ENCODE assay signal across 10 mouse cellular contexts in the genomic region with DNA sequence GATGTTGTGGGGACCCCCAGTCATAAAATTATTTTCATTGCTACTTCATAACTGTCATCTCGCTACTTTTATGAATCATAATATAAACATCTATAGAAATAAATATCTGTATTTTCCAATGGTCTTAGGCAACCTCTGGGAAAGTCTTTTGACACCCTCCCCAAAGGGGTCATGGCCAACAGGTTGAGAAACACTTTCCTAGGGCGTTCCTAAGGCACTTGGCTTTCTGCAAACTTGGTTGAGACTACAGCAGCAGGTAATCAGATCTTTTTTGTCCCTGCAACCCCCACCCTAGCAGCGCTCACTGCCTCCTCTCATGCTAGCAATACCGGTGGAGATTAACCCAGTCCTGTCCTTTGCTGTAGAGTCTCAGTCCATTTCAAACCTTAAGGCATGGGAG. TPM values are rescaled to one million over a fixed set of nuclear protein-coding genes. Genes with fewer than 3 reads are reported as not detected.
DNase-seq lines count a peak whose midpoint lies in the region; ATAC-seq and TF ChIP-seq lines count a peak whose summit lies in the region.
"Had no signal": no experiment of that assay in that cellular context is flagged by ENCODE, and none has a peak within 500 bp of the region (broad histone marks: within the 10 kb centered on the region; RNA-seq: fewer than 3 reads in every experiment).

No protein-coding gene starts in this region.

- H3K36me3 ChIP-seq in heart, embryonic 13.5 days: peaks cover 16% of the 10 kb centered on the region
- H3K36me3 ChIP-seq in heart, adult 2 months (ENCODE audit: control insufficient read depth, insufficient read depth, low read length): no peaks in the 10 kb centered on the region
- H3K36me3 ChIP-seq in hindbrain, embryonic 14.5 days (replicated peaks; ENCODE audit: control insufficient read depth, insufficient read depth): peaks cover 10% of the 10 kb centered on the region
- H3K36me3 ChIP-seq in midbrain, embryonic 10.5 days: peaks cover 17% of the 10 kb centered on the region

- H3K79me2 ChIP-seq in heart, adult 2 months (replicated peaks; ENCODE audit: control insufficient read depth, insufficient read depth, low read length): no peaks in the 10 kb centered on the region

- TF ChIP-seq POLR2A in heart, adult 2 months (IDR thresholded peaks at IDR 0.05; ENCODE audit: insufficient read depth, low read depth, low read length): no peak
- no peak for TF ChIP-seq POLR2A in bone marrow, adult 2 months (IDR thresholded peaks at IDR 0.05; ENCODE audit: borderline replicate concordance, control insufficient read depth, low read depth, low read length)

- H3K4me1 ChIP-seq in heart, embryonic 13.5 days: peaks cover 15% of the 10 kb centered on the region
- H3K4me1 ChIP-seq in heart, adult 2 months (ENCODE audit: control insufficient read depth, insufficient read depth, low read length): no peaks in the 10 kb centered on the region
- peaks cover 4% of the 10 kb centered on the region for H3K4me1 ChIP-seq in bone marrow, adult 2 months (ENCODE audit: control insufficient read depth, insufficient read depth, low read length)
- no peaks in the 10 kb centered on the region; the same call in 1 of the 2 replicates for H3K4me1 ChIP-seq in hindbrain, embryonic 14.5 days (replicated peaks; ENCODE audit: control insufficient read depth, insufficient read depth, low read length)
- peaks cover 26% of the 10 kb centered on the region for H3K4me1 ChIP-seq in midbrain, embryonic 10.5 days

- peak overlapping the region; percentile 78 for H3K9ac ChIP-seq in heart, embryonic 13.5 days
- H3K9ac ChIP-seq in heart, adult 2 months (ENCODE audit: low read depth, low read length): no peak overlapping the region
- H3K9ac ChIP-seq in hindbrain, embryonic 14.5 days: peak overlapping the region; percentile 16; the same call in 1 of the 2 replicates

- intact Hi-C loops in heart, adult 2 months (cut with DNase I): no loop called here

- peak overlapping the region; percentile 48 for H3K4me3 ChIP-seq in heart, embryonic 13.5 days
- H3K4me3 ChIP-seq in heart, adult 2 months: no peak overlapping the region
- H3K4me3 ChIP-seq in bone marrow, adult 2 months (replicated peaks; ENCODE audit: control insufficient read depth, low read depth, low read length): no peak overlapping the region
- H3K4me3 ChIP-seq in hindbrain, embryonic 14.5 days (replicated peaks; ENCODE audit: low read length): 0 out of 2 replicates have a peak overlapping the region, but pooled peaks have one; percentile 17
- peak overlapping the region; percentile 55 for H3K4me3 ChIP-seq in midbrain, embryonic 10.5 days

- no peak for TF ChIP-seq CTCF in heart, adult 2 months (IDR thresholded peaks at IDR 0.05)
- TF ChIP-seq CTCF in bone marrow, adult 2 months (IDR thresholded peaks at IDR 0.05; ENCODE audit: control insufficient read depth, insufficient read depth, low read length): no peak

- H3K27me3 ChIP-seq in heart, embryonic 13.5 days (replicated peaks): peaks cover 32% of the 10 kb centered on the region
- H3K27me3 ChIP-seq in heart, adult 2 months (ENCODE audit: control insufficient read depth, insufficient read depth, low read length): no peaks in the 10 kb centered on the region; the same call in 1 of the 2 replicates
- H3K27me3 ChIP-seq in hindbrain, embryonic 14.5 days (ENCODE audit: control insufficient read depth, insufficient read depth, low read length): peaks cover 13% of the 10 kb centered on the region
- peaks cover 26% of the 10 kb centered on the region for H3K27me3 ChIP-seq in midbrain, embryonic 10.5 days (ENCODE audit: low read depth, poor library complexity, severe bottlenecking)

- no peak for ATAC-seq in heart, embryonic 13.5 days (ENCODE audit: extremely low read depth, insufficient number of reproducible peaks, low FRiP score, low TSS enrichment)
- ATAC-seq in hindbrain, embryonic 14.5 days (ENCODE audit: low FRiP score): no peak

- H3K4me2 ChIP-seq in heart, embryonic 13.5 days: peak overlapping the region; percentile 84
- peak overlapping the region; percentile 51 for H3K4me2 ChIP-seq in hindbrain, embryonic 14.5 days (replicated peaks)

- no peak for TF ChIP-seq EP300 in heart, adult 2 months (IDR thresholded peaks at IDR 0.05; ENCODE audit: insufficient read depth, low read depth, low read length)

- DNase-seq in heart, adult 2 months: no peak
- no peak for DNase-seq in hindbrain, embryonic 14.5 days (ENCODE audit: low spot score)
- DNase-seq in midbrain, embryonic 10.5 days (ENCODE audit: low spot score): no peak
- DNase-seq in gastrocnemius, postnatal 10 days: no peak
- DNase-seq in frontal cortex, adult 2 months (ENCODE audit: extremely low spot score in 1 of 2, low spot score in 1 of 2): no peak
- no peak for DNase-seq in adrenal gland, adult 18-20 months (ENCODE audit: low spot score in 2 of 2)
- DNase-seq: cerebellum, postnatal 36 days; gastrocnemius, postnatal 36 days had no signal

- WGBS in heart, embryonic 13.5 days: 43% methylated on average over 4 of the region's 4 CpGs
- 62% methylated on average over 4 of the region's 4 CpGs for WGBS in heart, adult 2 months
- WGBS in bone marrow, adult 2 months: 43% methylated on average over 4 of the region's 4 CpGs
- WGBS in hindbrain, embryonic 14.5 days: 47% methylated on average over 4 of the region's 4 CpGs
- WGBS in midbrain, embryonic 10.5 days: 50% methylated on average over 4 of the region's 4 CpGs

- no peak overlapping the region for H3K27ac ChIP-seq in heart, embryonic 13.5 days (replicated peaks)
- no peak overlapping the region for H3K27ac ChIP-seq in heart, adult 2 months
- peak overlapping the region; percentile 34; the same call in 1 of the 2 replicates for H3K27ac ChIP-seq in bone marrow, adult 2 months (ENCODE audit: control insufficient read depth, insufficient read depth, low read depth, low read length, poor library complexity)
- H3K27ac ChIP-seq in hindbrain, embryonic 14.5 days: no peak overlapping the region
- 0 out of 2 replicates have a peak overlapping the region, but pooled peaks have one; percentile 76 for H3K27ac ChIP-seq in midbrain, embryonic 10.5 days (replicated peaks)

- H3K9me3 ChIP-seq in heart, embryonic 13.5 days: peaks cover 4% of the 10 kb centered on the region; the same call in 1 of the 2 replicates
- H3K9me3 ChIP-seq in hindbrain, embryonic 14.5 days (ENCODE audit: control insufficient read depth, low read length): no peaks in the 10 kb centered on the region
- H3K9me3 ChIP-seq in midbrain, embryonic 10.5 days (replicated peaks): peaks cover 7% of the 10 kb centered on the region; the same call in 1 of the 2 replicates

RNA-seq across cellular contexts. Expression of gene Ncf1, which starts 8.1 kb away (rescaled TPM):
- 2.7 and 3.1 TPM in 2 replicates for polyA plus RNA-seq in heart, embryonic 13.5 days (2015; fragmentation: Nextera tagmentation; extraction: Ambion mirVana)
- total RNA-seq in heart, adult 2 months (2021): 1 to 10 TPM; 6.7 to 8.2 TPM
- polyA plus RNA-seq in heart, adult 2 months (2012; rRNA removed): 3.4 and 5.7 TPM in 2 replicates
- 78.6 and 222 TPM in 2 replicates for polyA plus RNA-seq in bone marrow, adult 2 months (2011; ENCODE audit: insufficient read depth, insufficient read length, low replicate concordance, missing spikeins)
- polyA plus RNA-seq in hindbrain, embryonic 14.5 days (2014; fragmentation: Nextera tagmentation; extraction: Ambion mirVana): 2.3 and 2.6 TPM in 2 replicates
- polyA plus RNA-seq in midbrain, embryonic 10.5 days (2016; fragmentation: Nextera tagmentation; extraction: Ambion mirVana): 2.6 and 2.7 TPM in 2 replicates
- total RNA-seq in gastrocnemius, postnatal 10 days (2021): 1 to 10 TPM; 3.4 to 4.7 TPM
- polyA plus RNA-seq in frontal cortex, adult 2 months (2012; rRNA removed): 6.6 and 8.6 TPM in 2 replicates
- 10 to 100 TPM; 10.0 to 12.1 TPM for total RNA-seq in adrenal gland, adult 18-20 months (2021)

RNA-seq across cellular contexts. Expression of gene Gtf2ird2, which starts 37.5 kb away (rescaled TPM):
- polyA plus RNA-seq in heart, embryonic 13.5 days (2015; fragmentation: Nextera tagmentation; extraction: Ambion mirVana): 5.8 and 6.3 TPM in 2 replicates
- 1 to 10 TPM; 5.3 to 5.7 TPM for total RNA-seq in heart, adult 2 months (2021)
- polyA plus RNA-seq in heart, adult 2 months (2012; rRNA removed): 3.7 and 5.4 TPM in 2 replicates
- 3.0 and 5.5 TPM in 2 replicates for polyA plus RNA-seq in bone marrow, adult 2 months (2011; ENCODE audit: insufficient read depth, insufficient read length, low replicate concordance, missing spikeins)
- polyA plus RNA-seq in hindbrain, embryonic 14.5 days (2014; fragmentation: Nextera tagmentation; extraction: Ambion mirVana): 11.6 and 13.5 TPM in 2 replicates
- polyA plus RNA-seq in midbrain, embryonic 10.5 days (2016; fragmentation: Nextera tagmentation; extraction: Ambion mirVana): 7.1 and 8.9 TPM in 2 replicates
- 1 to 10 TPM; 6.1 to 7.2 TPM for total RNA-seq in gastrocnemius, postnatal 10 days (2021)
- 17.2 and 18.8 TPM in 2 replicates for polyA plus RNA-seq in frontal cortex, adult 2 months (2012; rRNA removed)
- total RNA-seq in adrenal gland, adult 18-20 months (2021): 1 to 10 TPM; 8.1 to 8.5 TPM

RNA-seq across cellular contexts. Expression of gene Rcc1l, which starts 44.7 kb away (rescaled TPM):
- 24.3 and 25.4 TPM in 2 replicates for polyA plus RNA-seq in heart, embryonic 13.5 days (2015; fragmentation: Nextera tagmentation; extraction: Ambion mirVana)
- 10 to 100 TPM; 30.2 to 33.7 TPM for total RNA-seq in heart, adult 2 months (2021)
- polyA plus RNA-seq in heart, adult 2 months (2012; rRNA removed): 19.8 and 23.5 TPM in 2 replicates
- 10.4 and 12.5 TPM in 2 replicates for polyA plus RNA-seq in bone marrow, adult 2 months (2011; ENCODE audit: insufficient read depth, insufficient read length, low replicate concordance, missing spikeins)
- polyA plus RNA-seq in hindbrain, embryonic 14.5 days (2014; fragmentation: Nextera tagmentation; extraction: Ambion mirVana): 16.6 and 17.5 TPM in 2 replicates
- polyA plus RNA-seq in midbrain, embryonic 10.5 days (2016; fragmentation: Nextera tagmentation; extraction: Ambion mirVana): 35.9 and 38.0 TPM in 2 replicates
- 10 to 100 TPM; 17.2 to 17.4 TPM for total RNA-seq in gastrocnemius, postnatal 10 days (2021)
- 17.1 and 17.8 TPM in 2 replicates for polyA plus RNA-seq in frontal cortex, adult 2 months (2012; rRNA removed)
- 10 to 100 TPM; 28.2 to 34.7 TPM for total RNA-seq in adrenal gland, adult 18-20 months (2021)

Comparison
In these comparisons a context has a peak if more than half of its experiments do, and no peak if none do; other contexts are left out.
1. H3K4me3 ChIP-seq: peak in heart, embryonic 13.5 days (single experiment), hindbrain, embryonic 14.5 days (single experiment) and midbrain, embryonic 10.5 days (single experiment); none in heart, adult 2 months (single experiment) and bone marrow, adult 2 months (single experiment).
2. H3K27ac ChIP-seq: peak in bone marrow, adult 2 months (single experiment) and midbrain, embryonic 10.5 days (single experiment); none in heart, embryonic 13.5 days (single experiment), heart, adult 2 months (single experiment) and hindbrain, embryonic 14.5 days (single experiment).